Mouse (Mus musculus) intestine, embryonic 15.5 days (tissue): ENCODE measurements around the gene Camta1. TPM values are rescaled to one million over a fixed set of nuclear protein-coding genes. Genes with fewer than 3 reads are reported as not detected.

Source experiments
- ATAC-seq: fragments of 200-750 bp; cut with Nextera tagmentation; 2 replicates; pipeline ENCODE4 v1.8.0; 2017; ENCODE audit warnings: moderate TSS enrichment, moderate library complexity
- H3K27ac ChIP-seq: fragments of 300-500 bp; sonication (generic); 2 replicates; pipeline ENCODE4 v1.5.1; 2015; ENCODE audit warnings: mild to moderate bottlenecking, inconsistent platforms
- H3K27me3 ChIP-seq: fragments of 300-500 bp; sonication (generic); replicated peaks from 2 replicates; pipeline ENCODE4 v1.6.1; 2015; ENCODE audit warnings: inconsistent platforms
- H3K36me3 ChIP-seq: fragments of 300-500 bp; sonication (generic); 2 replicates; pipeline ENCODE4 v1.6.1; 2015; ENCODE audit warnings: inconsistent platforms
- H3K4me1 ChIP-seq: fragments of 300-500 bp; sonication (generic); replicated peaks from 2 replicates; pipeline ENCODE4 v1.6.1; 2015; ENCODE audit warnings: inconsistent platforms
- H3K4me2 ChIP-seq: fragments of 300-500 bp; sonication (generic); replicated peaks from 2 replicates; pipeline ENCODE4 v1.6.1; 2015; ENCODE audit warnings: mild to moderate bottlenecking, inconsistent platforms
- H3K4me3 ChIP-seq: fragments of 300-500 bp; sonication (generic); replicated peaks from 2 replicates; pipeline ENCODE4 v1.5.1; 2015; ENCODE audit warnings: inconsistent platforms
- H3K9ac ChIP-seq: fragments of 300-500 bp; sonication (generic); 2 replicates; pipeline ENCODE4 v1.6.1; 2015; ENCODE audit warnings: inconsistent platforms
- H3K9me3 ChIP-seq: fragments of 300-500 bp; sonication (generic); 2 replicates; pipeline ENCODE4 v1.6.1; 2016; ENCODE audit warnings: inconsistent platforms
- WGBS: fragments of 180-500 bp; shearing (Covaris S2); methylation state at CpG from one replicate; pipeline ENCODE4 v1.1.7; 2015; 5-methylcytosine and 5-hydroxymethylcytosine counted together
- polyA plus RNA-seq: library from polyadenylated mRNA; unstranded; fragments of >200 nt; fragmentation: Nextera tagmentation; extraction: Ambion mirVana; gene quantifications from 2 replicates; pipeline ENCODE4 v1.2.1, GENCODE M21; 2015

The Camta1 gene
- polyA plus RNA-seq, 1 experiment from 2014 or later = 75.7 TPM

DNA sequence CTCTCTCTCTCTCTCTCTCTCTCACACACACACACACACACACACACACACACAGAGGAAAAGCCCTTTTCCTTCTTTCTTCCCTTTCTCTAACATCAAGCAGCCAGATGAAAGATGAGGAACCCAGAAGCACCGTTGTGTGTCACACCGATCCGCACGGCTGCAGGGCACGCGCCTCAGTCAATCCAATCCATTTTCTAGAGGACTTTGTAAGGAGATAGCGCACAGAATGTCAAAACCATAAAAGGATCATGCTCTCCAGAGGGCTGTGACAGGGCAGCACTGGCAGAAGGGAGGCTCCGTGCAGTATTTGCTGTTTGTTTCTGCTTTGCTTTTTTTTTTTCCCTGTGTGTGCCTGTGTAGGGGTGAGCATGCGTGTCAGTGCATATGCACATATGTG lies 258.1 kb downstream of the Camta1 start:
- Histone ChIP-seq H3K4me2 (no peak overlapping the region), H3K36me3 (no peaks in the 10 kb centered on the region), H3K27ac (no peak overlapping the region), H3K4me3 (no peak overlapping the region), H3K9ac (no peak overlapping the region), H3K9me3 (no peaks in the 10 kb centered on the region), H3K27me3 (no peaks in the 10 kb centered on the region), H3K4me1 (no peaks in the 10 kb centered on the region)
- WGBS = 88% methylated on average over 9 of the region's 9 CpGs
- no peak for ATAC-seq

GRCm38 (mm10) chr4:151595116-151595515 lies 266.6 kb downstream of the Camta1 start:
- Histone ChIP-seq H3K27ac (no peak overlapping the region), H3K9ac (no peak overlapping the region), H3K27me3 (no peaks in the 10 kb centered on the region), H3K4me3 (no peak overlapping the region), H3K36me3 (no peaks in the 10 kb centered on the region), H3K9me3 (no peaks in the 10 kb centered on the region), H3K4me1 (no peaks in the 10 kb centered on the region), H3K4me2 (no peak overlapping the region)
- WGBS = 45% methylated on average over 8 of the region's 8 CpGs
- ATAC-seq = no peak

DNA sequence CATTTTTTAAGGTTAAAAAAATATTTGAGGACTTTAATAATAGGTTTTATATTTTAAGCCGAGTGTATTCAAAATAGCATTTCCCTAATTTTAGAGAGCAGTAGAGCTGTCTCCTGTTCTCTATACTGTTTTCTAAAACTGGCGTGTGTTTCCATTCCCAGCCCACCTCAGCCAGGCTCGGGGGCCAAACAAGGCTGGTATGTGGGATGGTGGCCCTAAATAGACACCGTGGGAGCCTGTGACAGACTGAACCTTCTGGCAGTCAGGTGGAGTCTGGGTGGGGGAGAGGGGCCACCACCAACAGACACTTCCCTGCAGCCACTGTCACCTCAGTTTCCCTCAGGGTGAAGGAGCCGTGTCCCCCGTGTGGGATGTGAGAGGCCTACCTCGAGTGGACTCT lies 268.6 kb downstream of the Camta1 start:
- Histone ChIP-seq H3K27me3 (no peaks in the 10 kb centered on the region), H3K9me3 (no peaks in the 10 kb centered on the region), H3K4me1 (no peaks in the 10 kb centered on the region), H3K9ac (no peak overlapping the region), H3K4me2 (no peak overlapping the region), H3K27ac (no peak overlapping the region), H3K36me3 (no peaks in the 10 kb centered on the region), H3K4me3 (no peak overlapping the region)
- ATAC-seq = no peak
- WGBS = 68% methylated on average over 7 of the region's 7 CpGs

DNA sequence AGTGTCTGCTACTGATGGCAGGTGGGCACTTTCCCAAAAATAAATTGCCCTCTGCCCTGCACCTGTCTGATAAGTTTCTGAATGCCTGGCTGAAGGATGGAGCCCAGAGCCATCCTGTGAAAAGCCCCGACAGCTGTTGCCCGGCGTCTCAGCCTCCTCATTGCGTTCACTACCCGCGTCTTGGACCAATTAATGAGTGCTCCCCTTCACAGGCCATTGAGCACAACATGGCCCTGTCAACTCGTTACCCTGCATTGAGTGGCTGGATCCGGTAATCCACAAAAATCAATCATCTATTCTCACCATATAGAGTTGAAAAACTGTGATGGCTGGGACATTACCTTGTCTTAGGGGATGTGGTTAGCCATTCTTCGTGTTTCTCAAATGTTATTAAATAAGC lies 275.6 kb downstream of the Camta1 start:
- Histone ChIP-seq H3K27ac (no peak overlapping the region), H3K4me3 (no peak overlapping the region), H3K9me3 (no peaks in the 10 kb centered on the region), H3K9ac (no peak overlapping the region), H3K36me3 (no peaks in the 10 kb centered on the region), H3K27me3 (no peaks in the 10 kb centered on the region), H3K4me1 (no peaks in the 10 kb centered on the region), H3K4me2 (no peak overlapping the region)
- no peak for ATAC-seq
- 80% methylated on average over 9 of the region's 9 CpGs for WGBS

- WGBS = 67% methylated on average over 3 of the region's 3 CpGs
- H3K4me1 ChIP-seq = no peaks in the 10 kb centered on the region
- ATAC-seq = no peak
- H3K27me3 ChIP-seq = no peaks in the 10 kb centered on the region
- no peak overlapping the region for H3K4me2 ChIP-seq
- H3K27ac ChIP-seq = no peak overlapping the region
- H3K9me3 ChIP-seq = no peaks in the 10 kb centered on the region
- no peaks in the 10 kb centered on the region for H3K36me3 ChIP-seq
- H3K4me3 ChIP-seq = no peak overlapping the region
- no peak overlapping the region for H3K9ac ChIP-seq
These were observed 283.7 kb downstream of the Camta1 start for GRCm38 (mm10) chr4:151577961-151578360.

- no peak overlapping the region for H3K4me3 ChIP-seq
- H3K27ac ChIP-seq = no peak overlapping the region
- H3K9ac ChIP-seq = no peak overlapping the region
- no peaks in the 10 kb centered on the region for H3K9me3 ChIP-seq
- H3K36me3 ChIP-seq = no peaks in the 10 kb centered on the region
- H3K27me3 ChIP-seq = no peaks in the 10 kb centered on the region
- ATAC-seq = no peak
- no peak overlapping the region for H3K4me2 ChIP-seq
- 72% methylated on average over 15 of the region's 15 CpGs for WGBS
- no peaks in the 10 kb centered on the region for H3K4me1 ChIP-seq
These were observed 285.2 kb downstream of the Camta1 start for GRCm38 (mm10) chr4:151576291-151577108.

DNA sequence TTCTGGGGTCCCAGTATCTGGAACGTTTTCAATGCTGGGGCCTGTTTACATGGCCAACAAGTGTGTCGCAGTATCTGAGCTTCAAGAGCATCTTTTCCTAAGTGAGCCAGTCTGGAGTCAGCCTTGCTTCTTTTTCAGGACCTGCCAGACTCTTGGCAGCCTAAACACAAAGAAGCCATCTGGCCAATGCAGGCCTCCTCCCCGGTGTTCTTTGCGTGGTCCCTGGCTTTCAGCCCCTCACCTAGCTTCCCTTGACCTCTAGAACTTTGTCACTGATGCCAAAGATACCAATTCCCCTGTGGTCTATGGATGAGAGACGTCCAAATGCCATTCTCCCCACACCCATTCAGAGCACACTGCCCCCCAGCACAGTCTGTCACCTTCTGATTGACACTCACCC lies 289.0 kb downstream of the Camta1 start:
- ATAC-seq = no peak
- WGBS = 64% methylated on average over 5 of the region's 5 CpGs
- Histone ChIP-seq H3K4me1 (no peaks in the 10 kb centered on the region), H3K4me3 (no peak overlapping the region), H3K27ac (no peak overlapping the region), H3K27me3 (no peaks in the 10 kb centered on the region), H3K9me3 (no peaks in the 10 kb centered on the region), H3K36me3 (no peaks in the 10 kb centered on the region), H3K4me2 (no peak overlapping the region), H3K9ac (no peak overlapping the region)

DNA sequence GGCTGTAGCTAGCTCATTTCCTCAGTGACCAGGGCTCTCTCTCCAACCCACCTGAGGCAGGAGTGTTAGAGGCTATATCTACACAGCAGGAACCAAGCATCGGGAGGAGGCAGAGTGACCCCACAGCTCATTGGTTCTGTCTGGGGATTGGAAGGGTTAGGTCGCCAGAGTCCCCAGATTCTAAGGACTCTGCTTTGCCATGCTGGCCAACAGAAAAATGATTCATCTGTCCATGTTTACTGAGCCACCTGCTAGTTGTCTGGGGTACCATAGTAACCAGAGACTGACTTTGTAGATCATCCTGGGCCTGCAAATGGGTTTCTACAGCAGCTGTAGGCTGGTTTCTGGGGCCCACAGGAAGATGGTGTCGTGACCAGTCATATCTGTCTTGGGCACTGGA lies 292.1 kb downstream of the Camta1 start:
- 80% methylated on average over 3 of the region's 3 CpGs for WGBS
- ATAC-seq = no peak
- Histone ChIP-seq H3K4me3 (no peak overlapping the region), H3K27me3 (no peaks in the 10 kb centered on the region), H3K9me3 (no peaks in the 10 kb centered on the region), H3K9ac (no peak overlapping the region), H3K4me1 (no peaks in the 10 kb centered on the region), H3K27ac (no peak overlapping the region), H3K36me3 (no peaks in the 10 kb centered on the region), H3K4me2 (no peak overlapping the region)

DNA sequence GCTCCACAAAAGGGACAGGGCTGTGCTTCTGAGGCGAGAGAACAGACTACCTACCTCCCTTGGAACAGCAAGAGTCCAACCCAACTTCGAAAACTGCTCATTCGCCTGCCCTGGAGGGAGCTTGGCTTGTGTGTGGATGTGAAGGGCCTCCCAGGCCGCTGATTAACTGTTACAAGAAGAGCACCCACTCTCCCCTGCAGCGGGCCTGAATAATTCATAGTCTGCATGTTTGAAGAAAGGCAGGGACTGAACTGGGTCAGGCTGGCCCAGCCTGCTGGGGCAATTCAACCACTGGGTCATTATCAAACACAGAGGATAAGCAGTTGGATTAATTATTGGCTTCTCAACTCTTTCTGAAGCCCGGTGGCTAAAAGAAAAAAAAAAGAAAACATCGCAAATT lies 292.8 kb downstream of the Camta1 start:
- no peak overlapping the region for H3K4me2 ChIP-seq
- 57% methylated on average over 7 of the region's 7 CpGs for WGBS
- no peaks in the 10 kb centered on the region for H3K36me3 ChIP-seq
- H3K9me3 ChIP-seq = no peaks in the 10 kb centered on the region
- no peaks in the 10 kb centered on the region for H3K27me3 ChIP-seq
- no peaks in the 10 kb centered on the region for H3K4me1 ChIP-seq
- H3K4me3 ChIP-seq = no peak overlapping the region
- no peak overlapping the region for H3K27ac ChIP-seq
- ATAC-seq = no peak
- no peak overlapping the region for H3K9ac ChIP-seq

DNA sequence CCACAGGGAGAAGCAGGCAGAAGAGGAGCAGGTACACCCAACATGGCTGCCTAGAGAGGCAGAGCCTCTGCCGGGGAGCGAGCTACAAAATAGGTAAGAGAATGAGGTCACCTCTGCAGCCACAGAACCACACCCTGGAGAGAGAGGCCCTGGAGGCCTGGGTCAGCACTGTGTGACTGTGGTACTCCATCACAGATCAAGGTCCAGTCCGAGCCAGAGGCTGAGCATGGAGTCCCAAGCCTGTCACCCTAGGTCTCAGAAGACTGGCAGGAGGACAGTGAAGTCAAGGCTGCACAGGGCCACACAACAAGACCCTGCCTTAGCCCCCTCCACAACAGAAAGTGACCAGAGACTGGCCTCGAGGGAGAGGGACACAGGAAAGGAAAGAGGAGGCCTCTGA lies 294.6 kb downstream of the Camta1 start:
- Histone ChIP-seq H3K9me3 (no peaks in the 10 kb centered on the region), H3K27ac (no peak overlapping the region), H3K36me3 (no peaks in the 10 kb centered on the region), H3K27me3 (no peaks in the 10 kb centered on the region), H3K9ac (no peak overlapping the region), H3K4me2 (no peak overlapping the region), H3K4me3 (no peak overlapping the region), H3K4me1 (no peaks in the 10 kb centered on the region)
- ATAC-seq = no peak
- WGBS = 75% methylated on average over 4 of the region's 4 CpGs

- 65% methylated on average over 9 of the region's 9 CpGs for WGBS
- Histone ChIP-seq H3K36me3 (no peaks in the 10 kb centered on the region), H3K9ac (no peak overlapping the region), H3K9me3 (no peaks in the 10 kb centered on the region), H3K4me3 (no peak overlapping the region), H3K4me1 (no peaks in the 10 kb centered on the region), H3K27ac (no peak overlapping the region), H3K27me3 (peaks cover 4% of the 10 kb centered on the region; the same call in 1 of the 2 replicates), H3K4me2 (no peak overlapping the region)
- no peak for ATAC-seq
These were observed 306.2 kb downstream of the Camta1 start for GRCm38 (mm10) chr4:151555505-151555904.

DNA sequence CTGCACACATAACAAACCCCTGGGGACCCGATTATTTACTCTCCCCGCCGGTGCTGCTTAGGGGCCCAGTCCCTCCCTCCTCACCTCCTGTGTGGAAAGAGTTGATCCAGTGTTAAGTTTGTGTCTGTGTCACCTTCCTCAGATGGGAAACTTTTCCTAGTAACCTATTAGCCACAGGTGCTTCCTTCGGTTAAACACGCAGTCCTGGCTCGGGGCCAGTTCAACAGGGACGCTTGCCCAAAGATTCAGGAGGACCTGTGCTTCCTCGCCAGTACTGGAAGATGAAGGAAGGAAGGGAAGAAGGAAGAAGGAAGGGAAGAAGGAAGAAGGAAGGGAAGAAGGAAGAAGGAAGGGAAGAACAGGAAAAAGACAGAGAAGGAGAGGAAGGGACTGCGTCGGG lies 312.2 kb downstream of the Camta1 start:
- peaks cover 4% of the 10 kb centered on the region; the same call in 1 of the 2 replicates for H3K27me3 ChIP-seq
- no peak for ATAC-seq
- 37% methylated on average over 10 of the region's 10 CpGs for WGBS
- no peaks in the 10 kb centered on the region for H3K9me3 ChIP-seq
- no peak overlapping the region for H3K4me3 ChIP-seq
- no peak overlapping the region for H3K4me2 ChIP-seq
- no peak overlapping the region for H3K27ac ChIP-seq
- no peak overlapping the region for H3K9ac ChIP-seq
- no peaks in the 10 kb centered on the region for H3K4me1 ChIP-seq
- no peaks in the 10 kb centered on the region for H3K36me3 ChIP-seq

- Histone ChIP-seq H3K4me3 (no peak overlapping the region), H3K27me3 (no peaks in the 10 kb centered on the region), H3K9me3 (no peaks in the 10 kb centered on the region), H3K36me3 (no peaks in the 10 kb centered on the region), H3K4me2 (no peak overlapping the region), H3K4me1 (no peaks in the 10 kb centered on the region), H3K9ac (no peak overlapping the region), H3K27ac (no peak overlapping the region)
- WGBS = 60% methylated on average over 3 of the region's 3 CpGs
- no peak for ATAC-seq
These were observed 316.2 kb downstream of the Camta1 start for GRCm38 (mm10) chr4:151545452-151545851.
